Mouse (Mus musculus): ENCODE measurements around the gene 6030445D17Rik.

Gene 6030445D17Rik

DNA sequence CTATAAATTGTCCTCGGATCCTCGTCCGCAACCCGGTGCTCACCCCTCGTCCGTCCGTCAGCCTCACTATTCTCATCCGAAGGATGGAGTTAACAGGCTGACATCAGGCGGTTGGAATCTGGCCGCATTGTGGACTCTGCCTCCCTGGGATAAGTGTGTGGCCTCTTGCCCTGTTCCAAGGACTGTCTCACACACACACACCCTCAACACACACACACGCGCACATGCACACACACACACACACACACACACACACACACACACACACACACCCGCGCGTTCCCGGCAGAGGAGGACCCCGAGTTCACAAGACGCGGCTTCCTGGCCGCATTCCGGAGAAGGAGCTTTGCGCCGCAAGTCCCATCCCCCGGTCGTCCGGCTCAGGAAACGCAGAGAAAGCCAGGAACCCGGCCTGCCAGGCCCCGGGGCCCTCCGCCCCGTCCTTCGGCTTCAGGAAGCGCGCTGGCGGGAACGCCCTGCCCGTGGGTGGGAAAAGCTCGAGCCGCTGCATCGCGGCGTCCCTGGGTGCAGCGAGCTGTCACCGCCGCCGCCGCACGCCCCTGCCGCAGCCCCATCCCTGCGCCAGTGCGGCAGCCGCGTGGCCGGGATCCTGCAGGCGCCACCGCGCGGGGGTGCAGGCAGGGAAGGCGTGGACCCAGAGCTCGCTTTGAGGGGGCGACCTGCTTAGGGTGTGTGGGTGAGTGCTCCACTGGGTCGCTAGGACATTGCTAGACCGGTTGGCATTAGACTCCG is at the start of gene 6030445D17Rik:
6030445D17Rik (plus strand) TSS at position 165 of the 753 bp plus-strand sequence.
- no peak for DNase-seq (ENCODE audit: low read depth, low spot score)

DNA sequence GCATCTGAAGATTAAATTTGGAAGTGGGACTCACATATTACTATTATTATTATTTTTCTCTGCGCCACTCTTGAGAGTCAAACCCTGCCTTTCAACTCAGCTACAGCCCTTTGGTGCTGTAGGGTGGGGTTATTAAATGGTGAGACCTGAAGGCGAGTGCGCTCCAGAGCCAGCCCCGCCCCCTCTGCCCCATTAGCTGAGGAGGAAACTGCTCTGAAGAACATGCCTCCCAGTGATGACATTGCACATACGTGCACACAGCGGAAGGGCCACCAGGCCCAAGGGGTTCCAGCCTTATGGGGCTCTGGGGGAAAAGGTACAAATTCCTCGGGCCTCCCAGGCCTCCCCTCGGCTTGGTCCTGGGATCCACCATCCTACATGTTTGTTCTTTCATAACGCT is 46.6 kb upstream of the 6030445D17Rik start:
- no peak for DNase-seq (ENCODE audit: low read depth, low spot score)

DNA sequence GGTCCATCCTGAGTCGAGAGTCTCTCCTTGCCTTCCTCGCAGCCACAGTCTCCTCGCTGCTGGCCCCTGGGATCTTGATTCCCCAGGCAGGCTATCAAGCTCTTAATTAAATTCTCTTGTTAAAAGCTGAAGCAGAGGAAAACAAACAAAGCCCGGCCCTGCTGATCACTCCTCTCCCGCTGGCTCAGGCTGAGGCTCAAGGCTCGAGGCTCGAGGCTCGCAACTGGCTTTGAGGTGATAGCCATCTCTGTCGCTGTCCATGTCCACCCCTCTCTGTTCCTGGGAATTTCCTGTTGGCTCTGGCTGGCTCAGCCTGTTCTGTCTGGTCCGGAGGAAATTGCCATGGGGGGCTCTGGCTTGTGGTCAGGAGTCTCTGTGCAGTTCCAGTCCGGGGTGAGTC is 43.1 kb upstream of the 6030445D17Rik start:
- DNase-seq (ENCODE audit: low read depth, low spot score): no peak

DNA sequence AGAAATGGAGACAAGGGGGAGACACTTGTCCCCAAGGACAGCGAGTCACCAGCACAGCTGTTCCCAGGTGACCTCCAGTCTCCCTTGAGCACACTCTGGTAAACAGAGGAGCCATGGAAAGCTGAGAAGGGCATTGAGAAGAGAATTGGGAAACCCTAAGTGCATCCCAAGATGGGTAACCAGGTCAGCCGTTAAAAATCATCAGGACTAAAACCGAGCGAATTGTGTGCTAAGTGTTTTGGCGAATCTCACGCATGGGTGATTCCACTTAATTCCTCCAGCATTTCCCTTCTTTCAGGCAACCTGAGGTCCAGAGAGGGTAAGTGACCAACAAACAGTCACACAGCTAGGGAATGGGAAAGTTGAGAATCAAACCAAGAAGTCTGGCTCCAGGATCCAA is 42.7 kb upstream of the 6030445D17Rik start:
- no peak for DNase-seq (ENCODE audit: low read depth, low spot score)

DNA sequence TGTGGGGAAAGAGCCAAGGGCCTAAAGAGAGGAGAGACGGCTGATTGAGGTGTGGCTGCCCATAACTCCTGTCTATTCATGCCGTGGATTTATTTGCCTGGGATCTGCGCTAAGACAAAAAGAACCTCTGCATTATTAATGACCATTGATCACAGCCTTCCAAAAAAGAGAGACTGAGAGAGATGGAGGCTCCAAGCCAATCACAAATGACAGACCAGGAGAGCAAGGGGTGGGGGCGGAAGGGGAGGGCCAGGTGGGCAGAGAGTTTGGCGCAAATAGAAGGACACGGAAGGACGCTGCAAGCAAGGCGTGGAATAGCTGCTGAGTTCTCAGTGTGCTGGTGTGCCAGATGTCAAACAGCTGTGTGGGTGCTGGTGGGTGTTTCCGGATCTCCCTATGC is 38.8 kb upstream of the 6030445D17Rik start, which contains the start of gene Htr1d:
Htr1d (plus strand) TSS at position 301 of the 400 bp plus-strand sequence.
- DNase-seq (ENCODE audit: low read depth, low spot score): no peak

DNA sequence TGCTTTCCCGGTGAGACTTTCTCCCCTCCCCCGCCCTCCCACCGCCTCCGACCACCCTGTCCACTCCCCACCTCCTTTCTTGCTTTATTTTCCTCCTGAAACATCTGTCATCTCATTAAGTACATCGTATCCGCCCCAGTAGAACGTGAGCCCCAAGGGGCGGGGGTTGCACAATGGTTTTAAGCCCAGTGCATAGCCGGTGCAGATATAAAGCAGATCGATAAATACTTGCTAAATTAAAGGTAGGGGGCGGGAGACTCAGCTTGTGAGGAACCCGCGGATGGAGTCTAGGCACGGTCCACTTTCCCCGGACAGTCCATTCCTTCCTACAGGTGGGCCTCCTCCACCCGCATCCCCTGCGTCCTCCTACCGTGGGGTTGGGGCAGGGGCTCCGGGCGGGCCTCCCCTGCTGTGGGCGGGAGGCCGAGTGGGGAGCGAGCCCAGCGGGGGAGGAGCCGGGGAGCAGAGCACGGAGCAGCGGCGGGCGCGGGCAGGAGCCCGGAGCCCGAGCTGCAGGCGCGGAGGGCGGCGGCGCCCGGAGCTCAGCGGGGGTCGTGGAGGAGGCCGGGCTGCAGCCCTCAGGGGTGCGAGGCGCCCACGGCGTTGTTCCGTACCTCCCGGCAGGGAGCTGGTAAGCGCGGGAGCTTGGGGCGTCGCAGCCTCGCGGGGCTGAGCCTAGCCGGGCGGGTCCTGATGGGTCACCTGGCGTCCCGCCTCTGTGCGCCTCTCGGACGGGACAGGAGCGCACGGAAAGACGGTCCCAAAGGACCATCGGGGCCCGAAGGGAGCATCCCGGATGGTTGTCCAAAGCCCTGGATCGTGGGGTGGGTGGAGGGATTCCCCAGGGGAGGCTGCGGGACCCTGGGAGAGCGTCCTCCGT is 37.7 kb upstream of the 6030445D17Rik start:
- no peak for DNase-seq (ENCODE audit: low read depth, low spot score)

DNA sequence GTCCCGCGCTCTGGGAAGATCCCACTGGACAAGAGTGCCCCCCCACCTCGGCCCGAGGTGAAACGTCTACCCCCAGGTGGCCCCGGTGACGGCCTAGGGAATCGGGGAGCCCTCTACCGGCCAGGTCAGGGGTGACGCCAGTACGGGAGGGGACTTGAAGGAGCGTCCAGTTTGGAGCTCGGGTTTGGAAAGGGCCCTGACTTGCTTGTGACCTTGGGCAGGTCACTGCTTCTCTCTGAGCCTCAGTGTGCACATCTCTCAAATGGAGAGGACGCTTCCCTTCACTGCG is 37.1 kb upstream of the 6030445D17Rik start:
- no peak for DNase-seq (ENCODE audit: low read depth, low spot score)

DNA sequence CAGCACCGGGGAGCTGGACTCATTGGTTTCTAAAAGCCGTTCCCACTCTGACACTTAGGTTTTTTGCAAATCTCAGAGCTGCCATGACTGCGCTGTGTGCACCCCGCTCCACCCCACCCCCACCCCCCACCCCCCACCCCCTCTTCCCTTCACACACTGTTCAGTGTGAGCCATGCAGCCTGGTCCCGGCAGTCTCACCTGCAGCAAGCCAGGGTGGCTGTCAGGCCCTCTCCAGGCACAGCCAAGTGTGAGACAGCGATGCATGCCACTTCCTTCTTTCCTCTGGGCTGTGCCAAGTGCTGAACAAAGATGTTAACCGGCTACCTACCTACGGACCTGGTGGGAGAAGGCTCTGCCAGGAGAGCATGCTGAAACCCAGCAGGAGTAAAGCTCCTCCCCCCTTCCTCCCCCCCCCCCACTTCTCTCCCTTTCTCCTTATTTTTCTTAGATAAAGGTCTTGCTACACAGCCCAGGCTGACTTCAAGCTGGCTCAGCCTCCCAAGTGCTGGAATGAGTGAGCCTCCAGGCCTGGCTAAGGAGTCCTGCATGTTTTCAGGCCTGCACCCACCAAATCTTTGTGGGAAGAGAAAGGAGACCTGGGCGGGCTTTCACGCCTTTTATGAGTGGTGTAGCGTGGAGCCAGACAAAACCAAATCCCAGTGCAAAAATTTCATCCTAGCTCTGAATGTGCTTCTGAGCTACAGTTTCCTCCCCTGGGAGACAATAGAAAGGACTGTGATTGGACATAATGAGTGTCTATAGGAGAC is 31.3 kb upstream of the 6030445D17Rik start:
- no peak for DNase-seq (ENCODE audit: low read depth, low spot score)

DNA sequence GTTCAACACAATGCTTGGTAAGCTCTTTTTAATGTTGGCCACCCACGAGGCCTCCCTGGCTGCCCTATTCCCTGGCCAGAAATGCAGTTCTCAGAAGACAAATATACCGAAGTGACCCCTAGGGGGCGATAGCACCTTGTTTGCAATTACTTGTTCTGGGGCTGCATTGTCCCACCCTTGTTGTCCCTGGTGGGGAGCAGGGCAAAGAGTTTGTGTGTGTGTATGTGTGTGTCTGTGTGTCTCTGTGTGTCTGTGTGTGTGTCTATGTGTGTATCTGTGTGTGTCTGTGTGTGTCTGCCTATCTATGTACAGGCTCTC is 30.7 kb upstream of the 6030445D17Rik start:
- DNase-seq (ENCODE audit: low read depth, low spot score): peak; percentile 57

DNA sequence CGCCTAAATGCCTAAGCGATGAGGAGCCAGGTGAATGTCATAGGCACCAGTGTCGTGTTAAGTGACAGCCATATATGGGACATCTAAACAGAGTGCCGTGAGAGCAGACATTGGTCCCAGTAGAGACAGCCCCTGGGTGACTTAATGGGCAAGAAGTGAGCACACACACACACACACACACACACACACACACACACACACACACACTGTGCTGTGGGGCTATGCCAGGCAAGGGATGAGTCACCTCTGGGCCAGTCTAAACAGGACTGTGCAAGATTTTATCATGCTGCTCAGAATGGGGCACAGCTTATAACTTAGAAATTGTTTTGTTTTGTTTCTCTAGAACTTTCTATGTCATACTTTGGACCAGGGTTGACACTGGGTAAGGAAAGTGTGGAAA is 28.0 kb upstream of the 6030445D17Rik start:
- no peak for DNase-seq (ENCODE audit: low read depth, low spot score)

DNA sequence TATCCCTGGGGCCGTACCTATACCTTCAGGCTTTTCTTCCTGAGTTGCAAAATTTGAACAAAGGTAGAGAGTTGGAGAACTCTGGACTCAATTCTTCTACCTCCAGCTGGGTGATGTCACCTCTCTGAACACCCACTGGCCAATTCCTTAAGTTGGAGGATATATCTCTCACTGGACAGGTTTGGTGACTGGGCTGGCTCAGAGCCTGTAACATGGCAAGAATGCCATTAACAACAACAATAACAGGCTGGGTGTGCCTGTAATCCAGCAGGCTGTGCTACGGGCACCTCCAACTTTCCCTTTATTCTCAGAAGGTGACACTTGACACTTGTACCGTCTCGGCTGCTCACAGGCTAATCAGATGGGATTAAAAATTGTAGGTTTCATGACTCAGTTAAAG is 22.9 kb upstream of the 6030445D17Rik start:
- DNase-seq (ENCODE audit: low read depth, low spot score): no peak

DNA sequence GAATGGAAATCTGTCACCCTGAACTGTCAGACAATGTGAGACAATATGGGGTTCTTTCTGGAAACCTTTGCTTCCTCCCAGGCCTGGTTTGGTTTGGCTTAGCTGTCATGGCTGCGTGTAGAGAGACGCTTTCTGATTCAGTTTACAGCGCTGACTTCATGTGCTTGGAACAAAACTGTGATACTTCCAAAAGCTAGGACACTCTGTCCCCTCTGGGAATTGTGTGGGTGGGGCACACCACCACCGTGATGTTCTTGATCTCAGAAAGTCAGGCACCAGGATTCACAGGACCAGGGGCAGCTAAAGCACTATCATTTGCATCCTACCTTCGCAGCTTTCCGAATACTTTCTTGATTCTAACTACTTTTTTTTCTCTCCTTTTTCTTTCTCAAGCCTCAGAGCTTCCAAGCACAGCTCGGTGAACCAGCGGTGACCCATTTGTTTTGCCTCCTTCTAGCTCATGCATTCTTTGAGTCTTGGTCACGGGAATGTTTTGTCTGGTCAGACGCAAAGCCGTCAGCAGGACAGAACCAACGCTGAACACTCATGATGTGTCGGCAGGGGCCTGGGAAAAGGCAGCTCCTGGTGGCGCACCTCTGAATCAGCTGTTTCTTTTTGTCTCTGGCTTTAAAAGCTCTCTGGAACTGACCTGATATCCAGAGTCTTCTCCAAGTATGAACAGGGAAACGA is 20.6 kb upstream of the 6030445D17Rik start:
- DNase-seq (ENCODE audit: low read depth, low spot score): no peak

DNA sequence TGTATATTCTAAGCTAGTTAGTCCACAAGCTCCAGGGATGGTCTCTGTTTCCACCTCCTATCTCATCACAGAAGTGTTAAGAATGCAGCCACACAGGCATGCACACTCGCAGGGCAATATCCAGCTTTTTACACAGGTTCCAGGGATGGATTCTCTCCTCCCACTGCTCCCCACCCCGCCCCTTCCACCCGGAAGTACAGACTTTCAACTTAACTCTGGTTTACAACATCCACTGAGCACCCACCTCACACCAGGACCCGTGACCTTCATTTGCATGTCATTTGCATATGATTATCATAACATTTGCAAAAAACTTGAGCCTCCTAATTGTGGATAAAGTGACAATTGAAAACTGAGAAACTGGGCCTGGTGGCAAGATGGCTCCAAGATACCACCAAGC is 17.5 kb upstream of the 6030445D17Rik start:
- DNase-seq (ENCODE audit: low read depth, low spot score): no peak

DNA sequence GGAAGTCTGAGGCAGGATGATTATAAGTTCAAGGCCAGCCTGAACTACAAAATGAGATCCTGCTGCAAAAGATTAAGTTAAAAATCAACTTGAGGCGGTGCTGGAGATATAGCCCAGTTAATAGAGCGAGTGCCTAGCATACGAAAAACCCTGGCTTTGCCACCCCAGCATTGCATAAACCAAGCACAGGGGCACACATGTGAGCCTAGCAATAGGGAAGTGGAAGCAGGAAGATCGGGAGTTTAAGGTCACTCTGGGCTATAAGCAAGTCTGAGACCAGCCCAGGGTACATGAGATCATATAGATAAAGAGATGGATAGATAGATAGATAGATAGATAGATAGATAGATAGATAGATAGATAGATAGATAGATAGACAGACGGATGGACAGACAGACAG is 12.3 kb upstream of the 6030445D17Rik start:
- DNase-seq (ENCODE audit: low read depth, low spot score): no peak

DNA sequence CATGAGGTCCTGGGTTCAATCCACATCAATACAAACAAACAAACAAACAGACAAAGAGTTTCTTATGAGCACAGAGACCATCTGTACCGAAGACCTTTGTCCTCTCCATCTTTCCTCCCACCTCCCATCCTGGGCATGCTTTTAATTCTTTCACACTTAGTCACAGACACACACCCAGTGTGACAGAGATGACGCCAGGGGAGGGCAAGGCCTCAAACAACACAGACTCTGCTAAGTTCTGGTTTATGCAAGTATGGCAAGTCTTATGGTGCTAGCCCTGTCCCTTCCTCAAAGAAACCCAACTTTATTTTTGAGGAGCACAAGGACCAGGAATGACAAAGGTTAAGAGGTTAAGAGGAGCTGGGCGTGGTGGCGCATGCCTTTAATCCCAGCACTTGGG is 11.8 kb upstream of the 6030445D17Rik start:
- no peak for DNase-seq (ENCODE audit: low read depth, low spot score)

DNA sequence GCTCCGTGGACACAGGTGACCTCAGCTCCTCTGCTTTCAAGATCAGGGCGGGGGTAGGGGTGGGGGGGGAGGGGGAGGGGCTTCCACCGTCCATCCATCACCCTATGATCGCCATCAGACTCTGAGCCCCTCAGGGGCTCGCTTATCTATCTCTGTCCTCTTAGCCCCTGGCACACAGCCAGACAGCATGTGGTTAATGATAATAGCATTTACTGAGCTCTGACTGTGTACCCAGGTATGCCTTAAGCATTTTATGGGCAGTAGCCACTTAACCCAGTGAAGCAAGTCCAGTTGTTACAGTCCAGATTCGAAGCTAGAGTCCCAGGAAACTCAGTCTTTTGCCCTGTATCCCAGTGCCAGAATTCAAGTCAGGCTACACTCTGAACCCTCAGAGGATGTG is 10.5 kb upstream of the 6030445D17Rik start:
- no peak for DNase-seq (ENCODE audit: low read depth, low spot score)

DNA sequence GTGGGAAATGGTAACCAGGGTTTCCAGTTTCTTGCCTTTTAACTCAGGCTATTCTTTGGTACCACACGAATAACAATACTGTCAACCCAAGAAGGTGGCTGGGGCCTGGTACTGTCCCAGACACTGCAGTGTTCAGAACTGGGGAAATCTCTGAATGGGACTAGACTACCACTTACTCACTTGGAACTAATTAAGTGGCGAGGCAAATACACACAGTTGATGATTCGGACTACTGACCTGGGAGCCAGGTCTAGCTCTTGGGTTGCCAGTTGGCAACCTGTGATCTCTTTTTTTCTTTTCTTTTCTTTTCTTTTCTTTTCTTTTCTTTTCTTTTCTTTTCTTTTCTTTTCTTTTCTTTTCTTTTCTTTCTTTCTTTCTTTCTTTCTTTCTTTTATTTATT is 9.8 kb upstream of the 6030445D17Rik start:
- DNase-seq (ENCODE audit: low read depth, low spot score): no peak

DNA sequence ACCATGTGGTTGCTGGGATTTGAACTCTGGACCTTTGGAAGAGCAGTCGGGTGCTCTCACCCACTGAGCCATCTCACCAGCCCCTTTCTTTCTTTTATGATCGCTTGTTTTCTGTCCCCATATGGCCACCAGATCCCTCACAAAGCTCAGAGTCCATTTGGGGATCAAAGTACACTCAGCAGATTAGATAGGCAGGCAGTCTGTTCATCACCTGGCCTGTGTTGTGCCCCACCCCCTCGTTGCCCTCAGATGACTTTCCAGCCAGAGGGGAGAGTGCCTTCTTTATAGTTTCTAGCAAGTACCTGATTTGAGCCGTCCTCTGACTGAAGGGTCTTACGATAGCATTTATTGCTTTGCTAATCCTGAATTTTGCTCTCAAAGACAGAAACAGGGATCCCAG is 9.3 kb upstream of the 6030445D17Rik start:
- no peak for DNase-seq (ENCODE audit: low read depth, low spot score)

DNA sequence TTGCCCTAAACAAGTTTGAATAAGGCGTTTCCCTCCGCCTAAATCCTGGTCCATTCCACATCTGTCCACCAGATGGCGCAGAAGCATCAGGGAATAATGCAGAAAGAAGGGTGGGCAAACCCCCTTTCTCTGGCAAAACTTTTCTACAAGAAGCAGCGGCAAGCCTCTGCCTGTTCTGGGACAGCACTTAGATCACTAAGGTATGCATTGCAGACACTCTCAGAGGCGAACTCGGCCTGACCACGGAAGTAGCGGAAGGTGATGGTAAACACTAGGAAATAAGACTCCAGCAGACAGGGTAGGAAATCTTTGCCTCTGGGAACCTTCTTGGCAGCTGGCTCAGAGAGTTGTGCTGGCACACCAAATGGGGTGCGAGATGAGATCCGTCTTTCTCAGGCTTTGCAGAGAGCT is 7.2 kb upstream of the 6030445D17Rik start:
- DNase-seq (ENCODE audit: low read depth, low spot score): peak; percentile 77

DNA sequence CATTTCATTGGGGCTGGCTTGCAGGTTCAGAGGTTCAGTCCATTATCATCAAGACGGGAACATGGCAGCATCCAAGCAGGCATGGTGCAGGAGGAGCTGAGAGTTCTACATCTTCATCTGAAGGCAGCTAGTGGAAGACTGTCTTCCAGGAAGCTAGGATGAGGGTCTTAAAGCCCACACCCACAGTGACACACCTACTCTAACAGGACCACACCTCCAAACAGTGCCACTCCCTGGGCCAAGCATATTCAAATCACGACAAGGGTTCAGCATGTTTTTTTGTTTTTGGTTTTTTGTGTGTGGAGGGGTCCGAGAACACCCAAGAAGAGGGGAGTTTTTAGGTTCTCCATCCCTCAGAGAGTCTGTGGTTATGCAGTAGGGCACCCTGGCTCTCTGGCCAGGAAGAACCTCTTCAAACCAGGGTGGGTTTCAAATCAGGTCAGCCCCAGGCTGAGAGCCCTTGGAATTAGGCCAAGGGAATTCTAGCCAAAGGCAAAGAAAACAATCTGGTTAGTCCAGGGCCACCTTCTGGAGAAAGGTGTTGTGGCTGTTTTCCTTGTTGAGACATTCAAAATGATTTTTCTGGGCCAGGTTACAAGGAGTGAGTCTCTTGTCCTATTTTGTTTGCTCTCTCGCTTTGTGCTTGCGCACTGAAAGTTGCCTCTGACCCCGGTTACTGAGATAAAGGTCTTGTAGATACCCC is 5.4 kb upstream of the 6030445D17Rik start:
- DNase-seq (ENCODE audit: low read depth, low spot score): no peak

DNA sequence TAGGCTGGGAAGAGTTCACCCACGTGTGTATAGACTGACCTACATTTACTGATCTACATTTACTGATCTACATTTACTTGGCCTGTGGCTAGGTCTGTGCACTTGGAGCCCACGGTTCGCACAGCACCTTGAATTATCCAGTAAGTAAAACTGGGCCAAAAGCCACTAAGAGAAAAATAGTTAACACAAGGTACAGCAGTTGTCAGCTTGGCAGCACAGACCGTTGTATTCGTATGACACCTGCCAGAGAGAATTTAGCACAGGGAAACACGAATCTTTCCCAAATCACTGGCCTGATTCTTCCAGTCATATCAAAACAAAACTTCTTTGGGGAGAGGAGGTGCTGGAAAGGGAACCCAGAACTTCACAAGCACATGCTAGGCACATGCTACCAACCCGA is 3.8 kb upstream of the 6030445D17Rik start:
- no peak for DNase-seq (ENCODE audit: low read depth, low spot score)

Data from retina, postnatal 7 days (tissue).